Mouse (Mus musculus) kidney, embryonic 14.5 days (tissue): ENCODE results near the gene Stom. TPM values are rescaled to one million over a fixed set of nuclear protein-coding genes. Genes with fewer than 3 reads are reported as not detected.

Source experiments
- ATAC-seq: fragments of 200-750 bp; cut with Nextera tagmentation; 2 replicates; pipeline ENCODE4 v1.8.0; 2017; ENCODE audit warnings: moderate number of reproducible peaks, mild to moderate bottlenecking, moderate TSS enrichment, moderate library complexity; ENCODE audit not compliant: low FRiP score, low TSS enrichment
- H3K27ac ChIP-seq: fragments of 300-500 bp; sonication (generic); 2 replicates; pipeline ENCODE4 v1.5.1; 2014; ENCODE audit warnings: low read depth, mild to moderate bottlenecking, low read length, moderate library complexity, mixed read lengths
- H3K27me3 ChIP-seq: fragments of 300-500 bp; sonication (generic); 2 replicates; pipeline ENCODE4 v1.6.1; 2014; ENCODE audit warnings: mild to moderate bottlenecking, low read length; ENCODE audit not compliant: control insufficient read depth, insufficient read depth
- H3K36me3 ChIP-seq: fragments of 300-500 bp; sonication (generic); 2 replicates; pipeline ENCODE4 v1.6.1; 2014; ENCODE audit warnings: low read length, mixed read lengths; ENCODE audit not compliant: control insufficient read depth, insufficient read depth
- H3K4me1 ChIP-seq: fragments of 300-500 bp; sonication (generic); 2 replicates; pipeline ENCODE4 v1.6.1; 2014; ENCODE audit warnings: low read length, mixed read lengths; ENCODE audit not compliant: control insufficient read depth, insufficient read depth
- H3K4me2 ChIP-seq: fragments of 300-500 bp; sonication (generic); replicated peaks from 2 replicates; pipeline ENCODE4 v1.6.1; 2014; ENCODE audit warnings: low read depth, mild to moderate bottlenecking, low read length
- H3K4me3 ChIP-seq: fragments of 300-500 bp; sonication (generic); 2 replicates; pipeline ENCODE4 v1.5.1; 2014; ENCODE audit warnings: mild to moderate bottlenecking, low read length
- H3K9ac ChIP-seq: fragments of 300-500 bp; sonication (generic); 2 replicates; pipeline ENCODE4 v1.6.1; 2014; ENCODE audit warnings: low read depth, mild to moderate bottlenecking, low read length, moderate library complexity
- H3K9me3 ChIP-seq: fragments of 300-500 bp; sonication (generic); 2 replicates; pipeline ENCODE4 v1.6.1; 2016; ENCODE audit warnings: low read length; ENCODE audit not compliant: control insufficient read depth
- WGBS: fragments of 180-500 bp; shearing (Covaris S2); extraction: QIAGEN DNeasy Blood & Tissue Kit; methylation state at CpG from one replicate; pipeline ENCODE4 v1.1.7; 2014; 5-methylcytosine and 5-hydroxymethylcytosine counted together
- polyA plus RNA-seq: library from polyadenylated mRNA; unstranded; fragments of >200 nt; fragmentation: Nextera tagmentation; extraction: Ambion mirVana; gene quantifications from 2 replicates; pipeline ENCODE4 v1.2.1, GENCODE M21; 2014

Gene Stom
- polyA plus RNA-seq, result 10.8 and 18.8 TPM in 2 replicates

- H3K9me3 ChIP-seq, result no peaks in the 10 kb centered on the region
- H3K27ac ChIP-seq, result peak within 1 kb of the TSS; percentile 66
- no peaks in the 10 kb centered on the region for H3K36me3 ChIP-seq
- peak within 1 kb of the TSS; percentile 64 for H3K4me3 ChIP-seq
- peaks cover 5% of the 10 kb centered on the region; the same call in 1 of the 2 replicates for H3K27me3 ChIP-seq
- H3K4me2 ChIP-seq, result peak within 1 kb of the TSS; percentile 99
- H3K9ac ChIP-seq, result peak within 1 kb of the TSS; percentile 64
- ATAC-seq, result peak; percentile 99
- H3K4me1 ChIP-seq, result peaks cover 11% of the 10 kb centered on the region
- under 1% methylated on average over 45 of the region's 45 CpGs for WGBS
Measured at GRCm38 (mm10) chr2:35336388-35337280, at the start of gene Stom. Gene Stom, minus strand, starts transcription at chr2:35336976.

GRCm38 (mm10) chr2:35385441-35385871 lies 48.7 kb upstream of the Stom start:
- no peak overlapping the region for H3K4me2 ChIP-seq
- ATAC-seq, result no peak
- no peak overlapping the region for H3K4me3 ChIP-seq
- H3K9ac ChIP-seq, result no peak overlapping the region
- H3K27me3 ChIP-seq, result no peaks in the 10 kb centered on the region
- no peak overlapping the region for H3K27ac ChIP-seq
- H3K4me1 ChIP-seq, result no peaks in the 10 kb centered on the region
- H3K36me3 ChIP-seq, result no peaks in the 10 kb centered on the region
- 47% methylated on average over 9 of the region's 9 CpGs for WGBS
- H3K9me3 ChIP-seq, result no peaks in the 10 kb centered on the region

- ATAC-seq, result no peak
- Histone ChIP-seq H3K4me3 (no peak overlapping the region), H3K4me1 (no peaks in the 10 kb centered on the region), H3K27ac (no peak overlapping the region), H3K9ac (no peak overlapping the region), H3K9me3 (no peaks in the 10 kb centered on the region), H3K36me3 (no peaks in the 10 kb centered on the region), H3K27me3 (no peaks in the 10 kb centered on the region), H3K4me2 (no peak overlapping the region)
- WGBS, result 74% methylated on average over 9 of the region's 9 CpGs
Measured at GRCm38 (mm10) chr2:35379306-35379705, 42.5 kb upstream of the Stom start.

GRCm38 (mm10) chr2:35377600-35377999 lies 40.8 kb upstream of the Stom start:
- no peak for ATAC-seq
- H3K27ac ChIP-seq, result no peak overlapping the region
- H3K4me3 ChIP-seq, result no peak overlapping the region
- 36% methylated on average over 6 of the region's 6 CpGs for WGBS
- H3K4me1 ChIP-seq, result no peaks in the 10 kb centered on the region
- no peaks in the 10 kb centered on the region for H3K36me3 ChIP-seq
- H3K4me2 ChIP-seq, result no peak overlapping the region
- H3K9me3 ChIP-seq, result no peaks in the 10 kb centered on the region
- no peak overlapping the region for H3K9ac ChIP-seq
- H3K27me3 ChIP-seq, result no peaks in the 10 kb centered on the region

GRCm38 (mm10) chr2:35373003-35373402 lies 36.2 kb upstream of the Stom start:
- Histone ChIP-seq H3K4me1 (no peaks in the 10 kb centered on the region), H3K4me3 (no peak overlapping the region), H3K36me3 (no peaks in the 10 kb centered on the region), H3K27me3 (no peaks in the 10 kb centered on the region), H3K9me3 (no peaks in the 10 kb centered on the region), H3K4me2 (no peak overlapping the region), H3K27ac (no peak overlapping the region), H3K9ac (no peak overlapping the region)
- ATAC-seq, result no peak
- WGBS, result 16% methylated on average over 3 of the region's 3 CpGs

- Histone ChIP-seq H3K4me3 (no peak overlapping the region), H3K27me3 (no peaks in the 10 kb centered on the region), H3K9me3 (no peaks in the 10 kb centered on the region), H3K4me2 (no peak overlapping the region), H3K4me1 (no peaks in the 10 kb centered on the region), H3K9ac (no peak overlapping the region), H3K27ac (no peak overlapping the region), H3K36me3 (no peaks in the 10 kb centered on the region)
- ATAC-seq, result no peak
Measured at GRCm38 (mm10) chr2:35370686-35371085, 33.9 kb upstream of the Stom start.

- peaks cover 2% of the 10 kb centered on the region; the same call in 1 of the 2 replicates for H3K9me3 ChIP-seq
- ATAC-seq, result no peak
- H3K4me3 ChIP-seq, result no peak within 1 kb of the TSS
- H3K9ac ChIP-seq, result no peak within 1 kb of the TSS
- H3K27me3 ChIP-seq, result no peaks in the 10 kb centered on the region
- WGBS, result 86% methylated on average over 2 of the region's 2 CpGs
- H3K4me2 ChIP-seq, result no peak within 1 kb of the TSS
- no peaks in the 10 kb centered on the region for H3K4me1 ChIP-seq
- no peaks in the 10 kb centered on the region for H3K36me3 ChIP-seq
- no peak within 1 kb of the TSS for H3K27ac ChIP-seq
Measured at GRCm38 (mm10) chr2:35367629-35368028, 30.9 kb upstream of the Stom start, which contains the start of gene 4930568D16Rik. Gene 4930568D16Rik, minus strand, starts transcription at chr2:35367729.

GRCm38 (mm10) chr2:35349184-35349583 lies 12.4 kb upstream of the Stom start:
- no peak overlapping the region for H3K4me2 ChIP-seq
- no peak overlapping the region for H3K9ac ChIP-seq
- no peaks in the 10 kb centered on the region for H3K9me3 ChIP-seq
- 52% methylated on average over 5 of the region's 5 CpGs for WGBS
- no peak overlapping the region for H3K27ac ChIP-seq
- ATAC-seq, result peak; percentile 62; the same call in 1 of the 2 replicates
- no peaks in the 10 kb centered on the region for H3K27me3 ChIP-seq
- no peaks in the 10 kb centered on the region for H3K36me3 ChIP-seq
- H3K4me3 ChIP-seq, result no peak overlapping the region
- H3K4me1 ChIP-seq, result no peaks in the 10 kb centered on the region

- Histone ChIP-seq H3K27ac (no peak overlapping the region), H3K36me3 (no peaks in the 10 kb centered on the region), H3K9ac (no peak overlapping the region), H3K27me3 (no peaks in the 10 kb centered on the region), H3K4me2 (no peak overlapping the region), H3K9me3 (no peaks in the 10 kb centered on the region), H3K4me3 (no peak overlapping the region), H3K4me1 (no peaks in the 10 kb centered on the region)
- no peak for ATAC-seq
- 70% methylated on average over 2 of the region's 2 CpGs for WGBS
Measured at GRCm38 (mm10) chr2:35345984-35346383, 9.2 kb upstream of the Stom start.
